Mouse (Mus musculus) CH12.LX (cell line): Measurements from ENCODE around the gene Gm364. TPM values are rescaled to one million over a fixed set of nuclear protein-coding genes. Genes with fewer than 3 reads are reported as not detected.

ENCODE experiments used
- DNase-seq: peaks from one replicate; pipeline ENCODE4 v3.0.0-alpha.2; 2013; ENCODE audit errors: extremely low read depth
- H3K27ac ChIP-seq: 2 replicates; pipeline ENCODE4 v1.5.1; 2012; ENCODE audit warnings: low read depth, mild to moderate bottlenecking, control low read depth, moderate library complexity; ENCODE audit not compliant: insufficient read depth
- H3K27me3 ChIP-seq: replicated peaks from 2 replicates; pipeline ENCODE3; 2012; ENCODE audit warnings: inconsistent platforms
- H3K36me3 ChIP-seq, 2 experiments: replicated peaks in 1 of 2; 2 replicates each; pipeline versions ENCODE3 to v1.6.1; 2012; ENCODE audit warnings: inconsistent platforms in 1 of 2, low read length in 1 of 2, mild to moderate bottlenecking in 1 of 2, mixed read lengths in 1 of 2, moderate library complexity in 1 of 2; ENCODE audit not compliant: control insufficient read depth in 1 of 2, insufficient read depth in 1 of 2
- H3K4me1 ChIP-seq, 2 experiments: 2 replicates each; pipeline ENCODE4 v1.6.1; 2012; ENCODE audit warnings: inconsistent platforms in 1 of 2, moderate library complexity in 1 of 2; ENCODE audit not compliant: insufficient read depth in 2 of 2, control insufficient read depth in 1 of 2
- H3K4me2 ChIP-seq: 2 replicates; pipeline ENCODE4 v1.6.1; 2012; ENCODE audit warnings: low read depth, mild to moderate bottlenecking, control low read depth; ENCODE audit not compliant: poor library complexity, insufficient read depth, severe bottlenecking
- H3K4me3 ChIP-seq, 3 experiments: fragments of 150-350 bp in 1 of 3; sonication (generic) in 1 of 3; replicated peaks in 1 of 3; 2 replicates each; pipeline versions ENCODE3 to v1.5.1; 2011 to 2012; ENCODE audit warnings: low read depth in 2 of 3, low read length in 2 of 3, mild to moderate bottlenecking in 2 of 3, moderate library complexity in 2 of 3, control low read depth in 1 of 3, improper control_type of control experiment in 1 of 3, inconsistent platforms in 1 of 3, mixed read lengths in 1 of 3; ENCODE audit not compliant: poor library complexity in 1 of 3
- H3K79me2 ChIP-seq: replicated peaks from 2 replicates; pipeline ENCODE4 v1.6.1; 2012; ENCODE audit warnings: mild to moderate bottlenecking, moderate library complexity; ENCODE audit not compliant: control insufficient read depth, poor library complexity, insufficient read depth, severe bottlenecking; ENCODE audit errors: extremely low read depth
- H3K9ac ChIP-seq: 2 replicates; pipeline ENCODE4 v1.6.1; 2012; ENCODE audit warnings: low read depth, mild to moderate bottlenecking, control low read depth, moderate library complexity; ENCODE audit not compliant: insufficient read depth
- H3K9me3 ChIP-seq: replicated peaks from 2 replicates; pipeline ENCODE3; 2012; ENCODE audit warnings: low read length, inconsistent platforms, mixed read lengths
- CTCF ChIP-seq, 2 experiments: IDR thresholded peaks in 1 of 2; conservative IDR thresholded peaks in 1 of 2; 2 replicates each; pipeline ENCODE4 v1.5.1; 2011 to 2012; ENCODE audit warnings: low read depth in 2 of 2, low read length in 2 of 2, improper control_type of control experiment in 1 of 2, inconsistent platforms in 1 of 2, mild to moderate bottlenecking in 1 of 2, moderate library complexity in 1 of 2
- MAX ChIP-seq: IDR thresholded peaks from 2 replicates; pipeline ENCODE4 v1.6.1; 2011; ENCODE audit warnings: low read length, improper control_type of control experiment
- RCOR1 ChIP-seq: conservative IDR thresholded peaks from 2 replicates; pipeline ENCODE4 v1.6.1; 2012; ENCODE audit warnings: low read depth, mild to moderate bottlenecking, inconsistent platforms, low read length, improper control_type of control experiment
- dilution Hi-C: fragments of 300-500 bp; cut with MboI; formaldehyde crosslinking; loops from 2 replicates; pipeline ENCODE4 v1.14.3; 2020; ENCODE audit warnings: low sequenced_read_pairs; ENCODE audit not compliant: extremely low pct_unique_long_range_greater_than_20kb, extremely low pct_ligation_motif_present
- in situ Hi-C: fragments of 300-500 bp; cut with MboI; formaldehyde crosslinking; loops from 3 replicates; pipeline ENCODE4 v1.14.3; 2019; ENCODE audit warnings: low sequenced_read_pairs, low pct_ligation_motif_present, low pct_unique_long_range_greater_than_20kb, mixed read lengths
- polyA plus RNA-seq: library from polyadenylated mRNA; unstranded; fragments of >175 nt; gene quantifications from 2 replicates; pipeline ENCODE4 v1.2.1, GENCODE M21; 2012; ENCODE audit warnings: low read depth; ENCODE audit not compliant: insufficient read length
- total RNA-seq, 2 experiments: library from RNA; depleted of rRNA; stranded (reverse); fragments of 300-350 nt in 1 of 2; fragments of >200 nt in 1 of 2; gene quantifications; 2 replicates each; pipeline ENCODE4 v1.2.3; 2012 to 2014

Gm364 gene
- total and polyA plus RNA-seq, 3 experiments: not detected

GRCm38 (mm10) chrX:57521117-57522095, 112.5 kb downstream of the Gm364 start:
- dilution Hi-C loops (no loop called here), in situ Hi-C loops (no loop called here)
- Histone ChIP-seq H3K27ac (no peak overlapping the region), H3K79me2 (no peaks in the 10 kb centered on the region), H3K9me3 (no peaks in the 10 kb centered on the region), H3K36me3 (no peaks in the 10 kb centered on the region), H3K4me2 (no peak overlapping the region), H3K4me3 (no peak overlapping the region), H3K9ac (no peak overlapping the region), H3K4me1 (no peaks in the 10 kb centered on the region), H3K27me3 (no peaks in the 10 kb centered on the region)
- TF ChIP-seq RCOR1: no peak
- peak in 1 of 2 experiments; percentile 25; a peak in 1 of 4 replicates for TF ChIP-seq CTCF (conservative IDR thresholded peaks at IDR 0.05 in 1 of 2, IDR thresholded peaks at IDR 0.05 in 1 of 2; ENCODE audit: low read depth in 2 of 2, low read length in 2 of 2)
- no peak for TF ChIP-seq MAX
- DNase-seq: no peak

Other genes with a start within 250 kb of the Gm364 start
- gene Cd40lg, start 197.0 kb upstream of the Gm364 start, total RNA-seq (2012; rRNA removed): 0.08 and 0.21 TPM in 2 replicates
- gene Cd40lg, start 197.0 kb upstream of the Gm364 start, total RNA-seq (2014; rRNA removed): not detected in 2 replicates
- 0.19 TPM in 1 of 2 replicates, not detected in the other for gene Cd40lg, start 197.0 kb upstream of the Gm364 start, polyA plus RNA-seq
- 68.9 and 69.8 TPM in 2 replicates for gene Arhgef6, start 70.4 kb upstream of the Gm364 start, total RNA-seq (2012; rRNA removed)
- gene Arhgef6, start 70.4 kb upstream of the Gm364 start, total RNA-seq (2014; rRNA removed): 162 and 167 TPM in 2 replicates
- 206 and 230 TPM in 2 replicates for gene Arhgef6, start 70.4 kb upstream of the Gm364 start, polyA plus RNA-seq
- gene Rbmx, start 16.1 kb upstream of the Gm364 start, total RNA-seq (2012; rRNA removed): 24.6 and 31.4 TPM in 2 replicates
- gene Rbmx, start 16.1 kb upstream of the Gm364 start, total RNA-seq (2014; rRNA removed): 27.8 and 29.1 TPM in 2 replicates
- gene Rbmx, start 16.1 kb upstream of the Gm364 start, polyA plus RNA-seq: 49.9 and 56.3 TPM in 2 replicates
- gene Gpr101, start 94.6 kb downstream of the Gm364 start, total RNA-seq (2012; rRNA removed): not detected in 2 replicates
- not detected in 2 replicates for gene Gpr101, start 94.6 kb downstream of the Gm364 start, total RNA-seq (2014; rRNA removed)
- not detected in 2 replicates for gene Gpr101, start 94.6 kb downstream of the Gm364 start, polyA plus RNA-seq